Mouse (Mus musculus) neural tube, embryonic 12.5 days (tissue): ENCODE results near the gene Kcnc3. TPM values are rescaled to one million over a fixed set of nuclear protein-coding genes. Genes with fewer than 3 reads are reported as not detected.
A peak's percentile ranks its signal among the peaks of the same experiment; 100 is the strongest.

Source experiments
- ATAC-seq: fragments of 200-750 bp; cut with Nextera tagmentation; 2 replicates; pipeline ENCODE4 v1.8.0; 2017; ENCODE audit warnings: low read depth, mild to moderate bottlenecking, moderate TSS enrichment, moderate library complexity; ENCODE audit not compliant: low FRiP score
- H3K27ac ChIP-seq: fragments of 300-500 bp; sonication (generic); 2 replicates; pipeline ENCODE4 v1.5.1; 2016
- H3K27me3 ChIP-seq: fragments of 300-500 bp; sonication (generic); replicated peaks from 2 replicates; pipeline ENCODE4 v1.6.1; 2016; ENCODE audit warnings: mild to moderate bottlenecking
- H3K36me3 ChIP-seq: fragments of 300-500 bp; sonication (generic); 2 replicates; pipeline ENCODE4 v1.6.1; 2016; ENCODE audit warnings: mild to moderate bottlenecking
- H3K4me1 ChIP-seq: fragments of 300-500 bp; sonication (generic); 2 replicates; pipeline ENCODE4 v1.6.1; 2016
- H3K4me2 ChIP-seq: fragments of 300-500 bp; sonication (generic); replicated peaks from 2 replicates; pipeline ENCODE4 v1.6.1; 2016; ENCODE audit warnings: mild to moderate bottlenecking
- H3K4me3 ChIP-seq: fragments of 300-500 bp; sonication (generic); 2 replicates; pipeline ENCODE4 v1.5.1; 2016
- H3K9ac ChIP-seq: fragments of 300-500 bp; sonication (generic); 2 replicates; pipeline ENCODE4 v1.6.1; 2016; ENCODE audit warnings: mild to moderate bottlenecking
- H3K9me3 ChIP-seq: fragments of 300-500 bp; sonication (generic); 2 replicates; pipeline ENCODE4 v1.6.1; 2016; ENCODE audit warnings: mild to moderate bottlenecking
- WGBS: fragments of 180-500 bp; shearing (Covaris S2); methylation state at CpG from one replicate; pipeline ENCODE4 v1.1.7; 2016; 5-methylcytosine and 5-hydroxymethylcytosine counted together
- polyA plus RNA-seq: library from polyadenylated mRNA; unstranded; fragments of >200 nt; fragmentation: Nextera tagmentation; extraction: Ambion mirVana; gene quantifications from 2 replicates; pipeline ENCODE4 v1.2.1, GENCODE M21; 2016

The Kcnc3 gene
- 2.6 and 3.7 TPM in 2 replicates for polyA plus RNA-seq

GRCm38 (mm10) chr7:44590402-44591347 is at the start of gene Kcnc3:
Gene Kcnc3 (plus strand): TSS chr7:44590664.
- Histone ChIP-seq H3K36me3 (peaks cover 2% of the 10 kb centered on the region; the same call in 1 of the 2 replicates), H3K9me3 (no peaks in the 10 kb centered on the region), H3K4me1 (peaks cover 65% of the 10 kb centered on the region), H3K4me2 (peak within 1 kb of the TSS; percentile 99), H3K9ac (peak within 1 kb of the TSS; percentile 84), H3K27ac (peak within 1 kb of the TSS; percentile 57), H3K4me3 (peak within 1 kb of the TSS; percentile 67), H3K27me3 (peaks cover 50% of the 10 kb centered on the region)
- under 1% methylated on average over 80 of the region's 80 CpGs for WGBS
- peak; percentile 90 for ATAC-seq

GRCm38 (mm10) chr7:44542555-44542954 is 47.9 kb upstream of the Kcnc3 start:
- Histone ChIP-seq H3K9ac (no peak overlapping the region), H3K27me3 (no peaks in the 10 kb centered on the region), H3K27ac (no peak overlapping the region), H3K36me3 (peaks cover 60% of the 10 kb centered on the region), H3K4me1 (peaks cover 2% of the 10 kb centered on the region), H3K4me3 (no peak overlapping the region), H3K9me3 (0 out of 2 replicates have a peak, but pooled peaks cover 6% of the 10 kb centered on the region), H3K4me2 (no peak overlapping the region)
- WGBS = 93% methylated on average over 11 of the region's 11 CpGs
- ATAC-seq = no peak

GRCm38 (mm10) chr7:44543071-44543470 is 47.4 kb upstream of the Kcnc3 start:
- H3K27me3 ChIP-seq = no peaks in the 10 kb centered on the region
- peaks cover 8% of the 10 kb centered on the region for H3K4me1 ChIP-seq
- no peak overlapping the region for H3K9ac ChIP-seq
- no peak overlapping the region for H3K4me2 ChIP-seq
- 0 out of 2 replicates have a peak, but pooled peaks cover 6% of the 10 kb centered on the region for H3K9me3 ChIP-seq
- 83% methylated on average over 12 of the region's 12 CpGs for WGBS
- peaks cover 55% of the 10 kb centered on the region for H3K36me3 ChIP-seq
- H3K27ac ChIP-seq = no peak overlapping the region
- no peak overlapping the region for H3K4me3 ChIP-seq
- no peak for ATAC-seq

- H3K36me3 ChIP-seq = peaks cover 42% of the 10 kb centered on the region
- H3K9me3 ChIP-seq = 0 out of 2 replicates have a peak, but pooled peaks cover 6% of the 10 kb centered on the region
- no peak overlapping the region for H3K4me3 ChIP-seq
- ATAC-seq = no peak
- H3K9ac ChIP-seq = no peak overlapping the region
- 96% methylated on average over 3 of the region's 3 CpGs for WGBS
- H3K27ac ChIP-seq = no peak overlapping the region
- H3K27me3 ChIP-seq = no peaks in the 10 kb centered on the region
- H3K4me2 ChIP-seq = no peak overlapping the region
- peaks cover 13% of the 10 kb centered on the region for H3K4me1 ChIP-seq
These were observed 44.2 kb upstream of the Kcnc3 start for GRCm38 (mm10) chr7:44546274-44546673.

DNA sequence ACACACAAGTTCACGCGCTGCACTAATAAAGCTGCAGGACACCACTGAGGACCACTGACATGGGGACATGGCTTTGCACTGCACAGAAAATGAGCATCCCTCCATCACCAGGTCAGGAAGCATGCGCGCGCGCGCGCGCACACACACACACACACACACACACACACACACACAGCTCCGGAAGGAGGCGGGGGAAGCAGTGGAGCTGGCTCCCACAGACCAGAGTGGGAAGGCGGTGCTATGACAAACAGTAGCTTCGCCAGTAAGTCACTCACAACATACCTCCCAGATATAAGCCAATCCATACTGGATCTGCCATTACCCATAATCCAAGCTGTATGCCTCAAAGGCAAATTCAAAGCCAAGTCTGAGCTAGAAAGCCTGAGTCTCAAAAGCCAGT is 43.4 kb upstream of the Kcnc3 start:
- peaks cover 13% of the 10 kb centered on the region for H3K4me1 ChIP-seq
- H3K4me2 ChIP-seq = peak overlapping the region; percentile 92
- no peak overlapping the region for H3K4me3 ChIP-seq
- no peak overlapping the region for H3K9ac ChIP-seq
- H3K9me3 ChIP-seq = 0 out of 2 replicates have a peak, but pooled peaks cover 6% of the 10 kb centered on the region
- ATAC-seq = no peak
- H3K36me3 ChIP-seq = peaks cover 42% of the 10 kb centered on the region
- H3K27me3 ChIP-seq = no peaks in the 10 kb centered on the region
- H3K27ac ChIP-seq = no peak overlapping the region
- 98% methylated on average over 13 of the region's 13 CpGs for WGBS

DNA sequence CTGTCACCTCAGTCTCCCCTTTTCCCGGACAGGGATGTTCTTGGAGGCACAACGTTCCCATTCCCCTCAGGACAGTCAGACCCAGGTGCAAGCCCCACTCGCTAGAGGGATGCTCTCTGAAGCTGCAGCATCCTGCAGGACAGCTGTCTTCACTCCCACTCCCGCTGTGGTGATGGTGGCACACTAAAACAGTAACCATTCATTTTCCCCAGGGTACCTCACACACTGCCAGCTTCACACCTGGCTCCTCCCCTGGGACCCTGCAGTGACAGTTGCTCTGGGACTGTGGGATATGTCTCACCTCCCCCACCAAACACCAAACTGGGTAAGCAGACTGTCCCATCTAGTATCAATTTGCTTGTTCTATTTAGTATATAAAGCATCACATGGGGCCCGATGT is 42.7 kb upstream of the Kcnc3 start:
- 18% methylated on average over 5 of the region's 5 CpGs for WGBS
- Histone ChIP-seq H3K27ac (no peak overlapping the region), H3K4me3 (peak overlapping the region; percentile 59), H3K9me3 (0 out of 2 replicates have a peak, but pooled peaks cover 6% of the 10 kb centered on the region), H3K36me3 (peaks cover 39% of the 10 kb centered on the region), H3K9ac (peak overlapping the region; percentile 59), H3K27me3 (no peaks in the 10 kb centered on the region), H3K4me1 (peaks cover 13% of the 10 kb centered on the region), H3K4me2 (peak overlapping the region; percentile 92)
- no peak for ATAC-seq

- H3K4me3 ChIP-seq = peak within 1 kb of the TSS; percentile 59
These were observed 41.9 kb upstream of the Kcnc3 start, which contains the start of gene Pold1 for GRCm38 (mm10) chr7:44548497-44549087. Gene Pold1 (minus strand): TSS chr7:44548849.

DNA sequence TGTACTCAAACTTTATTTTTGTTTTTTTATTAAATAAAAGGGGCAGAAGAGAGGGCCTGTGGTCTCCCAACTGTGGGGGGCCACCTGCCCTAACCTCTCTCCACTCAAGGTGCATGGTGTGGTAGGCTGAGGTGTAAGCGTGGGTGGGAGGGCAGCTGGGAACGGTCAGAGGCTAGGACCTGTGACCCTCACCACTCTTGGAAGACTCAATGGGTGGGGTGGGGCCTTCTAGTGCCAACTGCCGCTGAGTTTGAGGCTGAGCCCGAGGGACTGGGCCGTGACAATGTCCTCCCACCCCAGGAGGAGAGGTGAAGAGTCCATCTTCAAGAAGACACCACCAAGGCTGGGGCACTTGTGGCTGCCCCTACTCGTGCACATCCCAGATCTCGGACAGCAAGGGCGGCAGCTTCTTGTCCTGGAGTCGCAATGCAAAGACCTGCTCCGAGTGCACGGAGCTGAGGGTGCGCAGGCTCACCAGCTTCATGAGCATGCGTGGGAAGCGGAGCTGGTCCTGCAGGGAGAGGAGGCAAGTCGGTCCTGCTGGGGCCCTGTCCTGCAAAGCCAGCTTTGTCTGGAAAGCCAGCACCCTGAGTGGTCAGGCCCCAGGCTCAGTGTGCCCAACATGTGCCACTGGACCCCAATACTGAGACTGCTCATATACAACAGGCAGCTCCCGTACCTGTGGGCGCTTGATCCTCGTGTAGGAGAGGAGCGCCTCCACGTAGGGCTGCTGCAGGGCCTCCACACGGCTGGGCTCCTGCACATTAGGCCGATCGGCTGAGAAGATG is 40.6 kb upstream of the Kcnc3 start:
- Histone ChIP-seq H3K9ac (no peak overlapping the region), H3K36me3 (peaks cover 33% of the 10 kb centered on the region), H3K27me3 (no peaks in the 10 kb centered on the region), H3K27ac (no peak overlapping the region), H3K9me3 (0 out of 2 replicates have a peak, but pooled peaks cover 6% of the 10 kb centered on the region), H3K4me2 (no peak overlapping the region), H3K4me1 (peaks cover 20% of the 10 kb centered on the region), H3K4me3 (no peak overlapping the region)
- ATAC-seq = no peak
- WGBS = 95% methylated on average over 23 of the region's 23 CpGs

More at GRCm38 (mm10) chr7:44548497-44549087, 41.9 kb upstream of the Kcnc3 start, which contains the start of gene Pold1:
- peaks cover 33% of the 10 kb centered on the region for H3K36me3 ChIP-seq
- under 1% methylated on average over 43 of the region's 43 CpGs for WGBS
- peak within 1 kb of the TSS; percentile 59 for H3K9ac ChIP-seq
- ATAC-seq = peak; percentile 85
- H3K27ac ChIP-seq = no peak within 1 kb of the TSS
- H3K27me3 ChIP-seq = no peaks in the 10 kb centered on the region
- H3K4me1 ChIP-seq = peaks cover 20% of the 10 kb centered on the region
- peak within 1 kb of the TSS; percentile 92 for H3K4me2 ChIP-seq
- H3K9me3 ChIP-seq = 0 out of 2 replicates have a peak, but pooled peaks cover 6% of the 10 kb centered on the region

GRCm38 (mm10) chr7:44550409-44550678 is 40.1 kb upstream of the Kcnc3 start:
- no peaks in the 10 kb centered on the region for H3K27me3 ChIP-seq
- 0 out of 2 replicates have a peak, but pooled peaks cover 6% of the 10 kb centered on the region for H3K9me3 ChIP-seq
- H3K36me3 ChIP-seq = peaks cover 33% of the 10 kb centered on the region
- peaks cover 20% of the 10 kb centered on the region for H3K4me1 ChIP-seq
- no peak overlapping the region for H3K4me3 ChIP-seq
- no peak overlapping the region for H3K9ac ChIP-seq
- no peak for ATAC-seq
- H3K27ac ChIP-seq = no peak overlapping the region
- WGBS = 94% methylated on average over 12 of the region's 12 CpGs
- H3K4me2 ChIP-seq = no peak overlapping the region

DNA sequence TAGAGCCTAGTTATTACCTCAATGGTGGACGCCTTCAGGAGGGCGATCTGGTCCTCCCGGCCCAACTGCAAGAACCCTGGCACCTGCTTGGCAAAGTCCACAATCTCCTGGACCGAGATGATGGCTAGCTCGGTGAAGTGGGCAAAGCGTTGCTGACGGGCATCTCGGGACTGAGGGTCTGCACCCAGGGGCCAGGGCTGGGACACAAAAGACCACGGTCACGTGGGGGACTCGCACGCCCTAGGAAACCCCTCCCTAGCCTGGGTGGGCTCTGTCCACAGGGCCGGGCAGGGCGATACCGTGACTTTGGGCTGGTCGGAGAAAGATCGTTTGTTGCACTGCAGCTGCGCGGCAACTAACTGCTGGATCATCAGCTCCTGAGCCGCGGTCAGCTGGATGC is 39.2 kb upstream of the Kcnc3 start:
- peaks cover 29% of the 10 kb centered on the region for H3K36me3 ChIP-seq
- H3K4me2 ChIP-seq = no peak overlapping the region
- whole genome bisulfite sequencing = 92% methylated on average over 21 of the region's 21 CpGs
- H3K4me3 ChIP-seq = no peak overlapping the region
- peaks cover 20% of the 10 kb centered on the region for H3K4me1 ChIP-seq
- H3K9me3 ChIP-seq = 0 out of 2 replicates have a peak, but pooled peaks cover 2% of the 10 kb centered on the region
- no peak overlapping the region for H3K27ac ChIP-seq
- ATAC-seq = no peak
- no peaks in the 10 kb centered on the region for H3K27me3 ChIP-seq
- no peak overlapping the region for H3K9ac ChIP-seq

DNA sequence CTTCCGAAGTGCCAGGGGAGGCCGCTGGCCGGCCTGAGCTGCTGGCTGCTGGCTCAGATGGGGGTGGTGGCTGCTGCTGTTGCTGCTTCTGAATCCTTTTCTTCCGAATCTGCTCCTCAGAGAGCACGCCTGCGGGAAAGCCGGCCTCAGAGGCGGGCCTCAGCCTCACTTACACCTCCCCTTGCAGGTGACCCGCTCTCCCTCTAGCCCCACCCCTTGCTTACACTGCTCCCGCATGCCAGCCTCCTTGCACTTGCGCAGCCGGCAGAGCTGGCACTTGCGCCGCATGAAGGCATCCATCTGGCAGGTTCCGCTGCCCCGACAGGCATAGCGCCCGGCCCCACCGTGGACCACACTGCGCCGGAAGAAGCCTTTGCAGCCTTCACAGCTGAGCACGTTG is 38.7 kb upstream of the Kcnc3 start:
- WGBS = 71% methylated on average over 22 of the region's 22 CpGs
- H3K27me3 ChIP-seq = no peaks in the 10 kb centered on the region
- H3K9me3 ChIP-seq = no peaks in the 10 kb centered on the region
- H3K4me3 ChIP-seq = no peak overlapping the region
- H3K4me1 ChIP-seq = peaks cover 20% of the 10 kb centered on the region
- no peak overlapping the region for H3K4me2 ChIP-seq
- H3K27ac ChIP-seq = no peak overlapping the region
- peaks cover 29% of the 10 kb centered on the region for H3K36me3 ChIP-seq
- ATAC-seq = no peak
- H3K9ac ChIP-seq = no peak overlapping the region
